Mouse (Mus musculus) thymus, adult 18-20 months (tissue): ENCODE data around the gene Eif3k.

Experiments used
- DNase-seq, 2 experiments: peaks; one replicate each; pipeline ENCODE4 v3.0.0; 2022; ENCODE audit warnings: mixed read lengths in 2 of 2

Gene Eif3k

DNA sequence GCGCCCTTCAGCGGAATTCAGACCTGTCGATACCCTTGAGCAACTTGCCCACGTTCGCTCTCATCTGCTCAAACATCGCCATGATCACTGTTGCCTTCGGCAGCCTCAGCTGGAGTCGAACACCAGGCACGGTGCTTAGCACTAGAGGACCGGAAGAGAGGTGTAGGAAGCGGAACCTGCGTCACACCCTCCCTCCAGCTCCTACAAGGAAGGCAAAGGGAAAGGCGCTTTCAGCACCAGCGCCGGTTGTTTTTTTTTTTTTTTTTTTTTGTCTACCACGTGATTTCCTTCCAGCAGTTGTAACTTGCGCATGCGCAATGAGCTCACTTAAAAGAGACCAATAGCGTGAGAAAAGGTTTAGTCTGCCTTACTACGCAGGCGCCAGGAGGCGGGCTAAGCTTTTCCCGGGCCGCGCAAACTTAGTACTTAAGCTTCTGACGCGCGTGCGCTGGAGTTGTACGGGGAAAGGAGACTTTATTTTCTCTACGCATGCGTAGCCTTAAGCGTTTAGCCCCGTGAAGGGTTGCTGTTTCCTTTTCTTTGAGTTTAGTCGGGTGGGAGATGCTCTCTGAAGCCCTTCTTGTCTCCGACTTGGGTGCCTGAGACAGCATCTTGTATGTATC lies at the start of gene Eif3k, which contains the start of gene Map4k1:
TSS of gene Eif3k (minus strand) at position 214 of the 623 bp plus-strand sequence.
TSS of gene Map4k1 (plus strand) at position 400 of the 623 bp plus-strand sequence.
- peak; percentile 95 to 98 for DNase-seq

DNA sequence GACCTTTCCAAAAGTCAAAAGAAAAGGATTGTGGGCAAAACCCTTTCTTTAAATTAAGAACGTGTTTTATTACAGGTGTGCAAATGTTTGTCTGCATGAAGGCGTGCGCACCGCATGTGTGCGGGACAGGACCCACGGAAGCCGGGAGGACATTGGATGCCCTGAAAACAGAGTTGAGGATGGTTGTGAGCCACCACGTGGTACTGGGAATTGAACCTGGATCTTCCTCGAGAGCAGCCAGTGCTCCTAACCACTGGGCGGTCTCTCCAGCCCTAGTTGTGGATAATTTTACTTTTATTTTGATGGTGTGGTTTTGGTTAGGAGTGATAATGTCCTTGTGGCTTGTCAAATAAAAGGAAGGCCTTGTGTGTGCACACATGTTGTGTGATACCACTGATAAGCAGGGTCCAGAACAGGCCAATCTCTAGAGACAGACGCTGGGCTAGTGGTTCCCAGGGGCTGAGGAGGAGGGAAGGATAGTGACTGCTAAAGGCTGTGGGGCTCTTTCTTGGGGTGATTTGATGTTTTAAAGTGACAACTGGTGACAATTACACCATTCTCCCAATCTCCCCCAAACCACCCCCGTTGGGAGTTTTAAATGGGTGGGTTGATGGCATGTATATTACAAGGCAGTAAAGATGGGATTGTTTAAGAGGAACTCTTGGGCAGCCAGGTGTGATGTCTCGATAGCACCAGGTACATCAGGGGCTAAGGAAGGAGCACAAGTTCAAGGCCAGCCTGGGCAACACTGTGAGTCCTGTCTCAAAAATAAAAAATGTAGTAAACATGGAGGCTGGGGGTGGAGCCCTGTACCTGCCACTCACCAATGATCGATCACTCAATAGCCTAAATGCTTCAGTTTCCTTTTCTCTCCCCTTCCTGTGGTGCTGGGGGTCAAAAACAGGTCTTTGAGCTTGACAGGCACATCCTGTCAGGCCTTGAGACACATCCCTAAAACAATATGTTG lies 48.3 kb upstream of the Eif3k start:
- no peak for DNase-seq

DNA sequence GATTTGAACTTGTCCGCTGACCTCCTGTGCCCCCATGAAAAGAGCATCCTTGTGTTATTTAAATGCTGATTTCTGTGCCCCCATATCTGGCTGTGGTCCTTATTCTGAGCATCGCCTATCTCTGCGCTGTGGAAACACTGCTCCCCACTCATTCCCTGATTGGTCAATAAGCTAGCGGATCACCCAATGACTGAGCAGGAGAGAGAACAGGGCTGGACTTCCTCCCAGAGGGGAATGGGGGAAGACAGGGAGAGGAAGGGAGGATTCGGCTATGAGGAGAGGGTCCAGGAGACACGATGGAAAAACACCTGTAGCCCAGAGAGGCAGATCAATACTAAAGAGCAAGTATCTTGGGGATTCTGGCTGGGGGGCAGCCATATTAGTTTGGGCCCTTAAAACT lies 47.1 kb upstream of the Eif3k start:
- no peak for DNase-seq

DNA sequence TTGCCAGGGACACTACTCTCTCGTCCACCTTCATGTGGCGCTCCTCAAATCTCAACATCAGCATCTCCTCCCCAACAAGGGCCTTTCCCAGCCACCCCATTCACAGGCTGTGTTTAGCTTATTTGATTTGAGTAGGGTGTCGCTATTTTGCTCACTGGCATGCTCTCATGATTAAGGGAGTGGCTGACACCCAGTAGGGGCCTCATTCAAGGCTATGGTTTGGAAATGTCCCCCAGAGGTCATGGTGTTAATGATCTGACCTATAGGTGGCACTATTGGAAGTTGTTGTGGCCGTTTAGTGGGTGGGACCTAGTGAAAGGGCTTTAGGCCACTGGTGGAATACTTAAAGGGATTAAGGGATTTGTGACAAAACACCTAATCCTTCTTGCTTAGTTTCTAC lies 45.1 kb upstream of the Eif3k start:
- DNase-seq = no peak

DNA sequence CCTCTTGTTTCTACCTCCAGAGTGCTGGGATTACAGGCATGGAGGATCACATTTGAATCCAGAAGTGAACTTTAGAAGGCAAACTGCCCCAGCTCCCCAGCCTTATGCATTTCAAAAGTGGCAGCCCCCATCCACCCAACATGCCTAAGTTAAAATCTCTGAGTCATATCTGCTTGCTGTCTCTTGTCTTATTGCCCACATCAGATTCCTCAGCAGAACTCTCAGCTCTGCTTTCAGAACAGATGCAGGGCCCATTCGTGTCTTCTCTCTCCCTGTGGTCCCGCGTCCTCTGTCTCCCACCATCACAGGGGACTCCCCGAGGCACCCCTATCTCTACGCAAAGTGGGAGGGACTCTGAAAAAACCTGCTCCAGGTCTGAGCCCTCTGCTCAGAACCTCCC lies 44.5 kb upstream of the Eif3k start:
- no peak for DNase-seq

DNA sequence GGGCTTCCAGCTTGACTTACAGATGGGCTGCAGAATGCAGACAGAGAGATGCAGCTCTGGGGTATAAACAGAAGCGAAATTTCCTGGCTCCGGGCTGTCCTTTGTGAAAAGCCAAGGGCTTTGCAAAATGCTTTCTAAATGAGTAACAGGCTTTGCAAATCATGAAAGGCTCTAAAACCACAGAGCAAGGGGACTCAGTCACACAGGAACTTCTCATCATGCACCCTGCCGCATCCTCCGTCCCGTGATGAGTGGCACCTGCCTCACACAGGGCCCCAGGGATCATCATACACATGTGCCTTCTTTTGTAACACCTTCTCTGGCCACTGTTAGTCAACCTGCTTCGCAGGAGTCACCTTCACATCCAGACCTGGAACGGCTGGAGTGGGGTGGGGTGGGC lies 43.9 kb upstream of the Eif3k start:
- no peak for DNase-seq

DNA sequence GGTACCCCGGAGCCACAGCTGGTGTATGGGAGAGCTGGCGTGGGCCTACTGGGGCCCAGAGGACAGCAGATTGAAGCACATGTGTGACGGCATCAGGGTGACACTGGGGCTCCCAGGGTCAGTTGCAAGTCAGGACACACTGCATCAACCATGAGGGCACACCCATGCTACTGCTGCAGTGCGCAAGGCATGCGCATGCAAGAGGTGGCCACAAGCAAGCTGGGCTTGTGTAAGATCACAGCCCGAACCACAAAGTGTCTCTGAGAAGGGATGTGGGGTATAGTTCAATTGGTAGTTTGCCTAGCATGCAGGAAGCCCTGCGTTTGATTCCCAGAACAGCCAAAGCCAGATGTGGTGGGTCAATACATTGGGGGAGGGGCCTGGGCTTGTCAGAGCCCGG lies 41.9 kb upstream of the Eif3k start:
- no peak for DNase-seq

DNA sequence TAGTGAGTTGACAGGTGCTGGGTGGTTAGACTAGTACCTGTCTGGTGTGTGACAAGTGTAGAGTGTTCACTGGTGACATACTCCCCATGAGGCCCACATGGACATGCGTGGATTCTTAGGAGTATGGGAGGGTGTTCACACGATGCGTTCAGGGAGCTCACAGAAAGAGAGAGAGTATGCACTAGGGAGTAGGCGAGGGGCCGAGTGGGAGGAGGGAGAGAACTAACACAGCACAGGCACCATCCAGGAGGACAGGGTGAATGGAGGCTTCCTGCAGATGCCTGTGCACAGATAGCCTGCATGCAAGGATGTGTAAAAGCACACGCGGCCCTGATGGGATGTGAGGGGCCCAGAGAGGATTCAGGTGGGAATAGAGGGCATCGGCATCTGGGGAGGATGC lies 40.8 kb upstream of the Eif3k start:
- DNase-seq = no peak

DNA sequence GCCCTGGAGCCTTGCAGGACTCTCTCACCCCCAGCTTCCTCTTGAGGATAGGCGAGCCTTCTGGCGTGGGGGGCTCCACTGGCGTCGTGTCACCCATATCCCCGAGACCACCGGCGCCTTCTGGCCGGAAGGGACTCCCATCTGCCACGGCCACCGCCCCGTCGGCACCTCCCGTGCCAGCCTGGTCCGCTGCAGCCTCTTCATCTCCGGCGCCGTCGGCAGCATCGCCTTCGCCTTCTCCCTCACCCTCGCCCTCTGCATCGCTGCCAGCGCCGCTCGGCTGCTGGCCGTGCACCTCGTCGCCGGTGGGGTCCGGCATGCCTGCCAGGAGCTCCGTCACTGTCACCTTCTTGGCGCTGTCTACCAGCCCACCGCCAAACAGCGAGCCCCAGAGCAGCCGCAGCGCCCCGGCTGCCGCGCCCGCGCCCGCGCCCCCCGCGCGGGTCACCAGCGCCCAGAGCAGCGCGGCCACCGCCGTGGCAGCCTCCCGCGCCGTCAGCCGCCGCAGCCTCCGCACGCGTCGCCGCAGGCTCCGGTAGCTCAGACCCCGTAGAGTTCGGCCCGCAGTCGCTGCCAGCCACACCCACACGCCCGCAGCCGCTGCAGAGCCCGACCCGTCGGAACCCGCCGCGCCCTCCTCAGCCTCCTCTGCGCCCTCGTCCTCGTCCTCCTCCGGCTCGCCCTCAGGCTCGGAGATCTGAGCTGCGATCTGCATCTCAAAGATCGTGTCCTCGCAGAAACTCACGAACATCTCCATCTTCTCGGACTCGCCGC lies 38.0 kb upstream of the Eif3k start:
- no peak for DNase-seq

DNA sequence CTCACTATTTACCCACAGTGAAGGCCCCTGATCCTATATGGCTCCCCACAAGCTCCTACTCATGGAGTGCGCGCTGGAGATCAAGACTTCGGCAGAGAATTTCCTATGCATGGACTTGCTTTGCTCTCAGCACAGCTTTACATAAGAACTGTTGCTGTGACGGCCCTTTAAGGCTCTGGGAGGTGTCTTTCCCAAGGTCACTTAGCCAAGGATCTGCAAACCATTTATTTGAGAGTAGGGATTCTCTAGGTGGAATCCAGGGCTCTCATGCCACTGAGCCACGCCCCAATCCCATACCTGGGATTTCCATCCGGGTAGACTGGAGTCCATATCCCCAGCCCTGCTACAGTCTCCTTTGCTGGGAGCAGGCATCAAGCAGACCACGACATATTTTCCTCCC lies 35.6 kb upstream of the Eif3k start:
- DNase-seq = no peak

DNA sequence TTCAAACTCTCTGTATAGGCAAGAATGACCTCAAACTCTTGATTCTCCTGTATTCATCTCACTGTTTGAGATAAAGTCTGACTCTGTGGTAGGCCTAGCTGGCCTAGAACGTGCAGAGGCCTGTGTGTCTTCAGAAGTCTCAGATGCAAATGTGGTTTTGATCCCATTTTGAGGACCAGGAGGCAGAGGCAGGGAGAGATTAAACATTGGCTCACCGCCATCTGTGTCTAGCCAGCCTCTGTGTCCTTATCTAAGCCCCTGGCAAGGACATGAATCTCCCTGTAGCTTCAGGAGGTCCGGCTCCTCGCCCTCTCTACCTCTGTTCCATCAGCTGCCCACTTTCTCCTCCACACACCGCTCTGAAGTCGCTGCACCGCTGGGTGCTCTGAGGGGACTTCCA lies 34.8 kb upstream of the Eif3k start:
- DNase-seq = no peak

DNA sequence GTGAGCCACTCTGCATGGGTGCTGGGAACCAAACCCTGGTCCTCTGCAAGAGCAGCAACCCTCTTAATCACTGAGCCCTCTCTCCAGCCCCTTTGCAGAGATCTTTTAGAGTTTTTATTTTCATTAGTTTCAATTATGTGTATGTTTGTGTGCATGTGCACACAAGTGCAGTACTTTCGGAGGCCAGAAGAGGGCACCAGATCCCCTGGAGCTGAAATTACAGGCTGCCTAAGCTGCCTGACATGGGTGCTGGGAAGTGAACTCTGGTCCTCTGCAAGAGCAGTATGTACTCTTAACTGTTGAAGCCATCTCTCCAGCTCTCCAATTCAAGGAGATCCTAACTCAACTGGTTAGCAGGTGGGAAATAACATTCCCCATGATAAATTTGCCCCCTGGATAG lies 33.3 kb upstream of the Eif3k start:
- DNase-seq = no peak

DNA sequence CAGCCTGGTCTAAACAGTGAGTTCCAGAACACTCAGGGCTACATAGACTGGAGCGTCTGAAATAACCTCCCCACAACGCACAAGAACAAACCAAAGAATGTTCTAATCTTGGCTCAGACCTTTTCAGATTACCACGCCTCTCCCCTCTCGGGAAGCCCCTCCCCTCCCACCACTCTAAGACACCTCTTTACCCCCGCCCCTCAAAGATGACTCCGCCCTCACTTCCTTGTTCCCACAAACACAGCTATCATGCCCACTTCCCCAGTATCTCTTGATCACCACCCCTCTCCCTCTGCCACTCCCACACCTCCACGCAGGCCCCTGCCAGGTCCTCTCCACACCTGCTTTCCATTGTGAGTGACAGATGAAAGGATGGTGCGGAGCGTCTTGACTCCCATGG lies 27.1 kb upstream of the Eif3k start:
- peak in 1 of 2 experiments; percentile 35 for DNase-seq

DNA sequence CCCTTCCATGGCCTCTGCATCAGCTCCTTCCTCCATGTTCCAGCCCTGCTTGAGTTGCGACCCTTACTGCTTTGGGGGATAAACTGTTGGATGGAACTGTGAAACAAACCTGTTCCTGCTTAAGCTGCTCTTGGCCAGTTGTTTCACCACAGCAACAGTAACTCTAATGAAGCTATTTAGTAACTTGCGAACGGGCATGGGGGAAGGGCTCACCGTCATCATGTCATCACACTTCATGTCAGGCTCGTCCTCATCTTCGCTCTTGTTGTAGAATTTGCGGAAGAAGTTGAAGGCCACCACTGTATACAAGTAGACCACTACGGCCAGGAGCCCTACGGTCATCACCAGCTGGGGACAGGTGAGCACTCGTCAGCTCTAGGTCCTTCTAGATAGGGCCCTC lies 26.5 kb upstream of the Eif3k start:
- no peak for DNase-seq

DNA sequence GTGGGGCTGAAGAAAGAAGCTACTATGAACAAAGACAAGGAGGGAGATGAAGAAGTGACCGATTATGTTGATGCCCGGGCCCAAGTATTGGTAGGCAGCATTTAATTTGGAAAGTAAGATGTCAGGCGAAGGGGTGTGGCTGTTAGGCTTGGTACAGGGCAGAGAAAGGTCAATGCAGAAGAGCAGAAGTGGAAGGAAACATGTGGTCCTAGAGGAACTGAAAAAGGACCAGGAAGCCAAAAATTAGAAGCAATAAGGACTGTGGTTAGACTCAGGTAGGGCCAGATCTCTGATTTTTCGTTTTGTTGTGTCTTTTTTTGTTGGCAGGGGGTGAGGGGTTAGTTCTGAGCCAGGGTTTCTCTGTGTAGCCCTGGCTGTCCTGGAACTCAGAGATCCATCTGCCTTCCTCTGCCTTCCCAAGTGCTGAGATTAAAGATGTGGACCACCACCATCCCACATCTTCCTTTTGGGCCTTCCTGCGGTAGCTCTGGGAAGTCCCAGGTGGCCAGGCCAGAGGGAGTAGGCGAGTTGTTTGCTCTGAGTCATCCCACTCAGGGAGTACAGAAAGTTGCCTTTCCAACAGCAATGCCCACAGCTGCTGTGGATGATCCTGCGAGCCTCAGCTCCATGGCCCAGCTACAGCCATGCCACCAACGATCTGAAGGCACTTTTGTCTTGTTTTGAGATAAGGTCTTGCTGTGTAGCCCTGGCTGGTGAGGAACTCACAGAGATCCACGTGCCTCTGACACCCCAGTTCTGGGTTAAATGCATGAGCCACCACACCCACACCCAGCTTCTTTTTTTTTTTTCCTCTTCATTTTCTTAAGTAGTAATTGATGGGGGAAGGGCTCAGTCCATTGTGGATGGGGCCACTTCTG lies 25.8 kb upstream of the Eif3k start:
- no peak for DNase-seq

DNA sequence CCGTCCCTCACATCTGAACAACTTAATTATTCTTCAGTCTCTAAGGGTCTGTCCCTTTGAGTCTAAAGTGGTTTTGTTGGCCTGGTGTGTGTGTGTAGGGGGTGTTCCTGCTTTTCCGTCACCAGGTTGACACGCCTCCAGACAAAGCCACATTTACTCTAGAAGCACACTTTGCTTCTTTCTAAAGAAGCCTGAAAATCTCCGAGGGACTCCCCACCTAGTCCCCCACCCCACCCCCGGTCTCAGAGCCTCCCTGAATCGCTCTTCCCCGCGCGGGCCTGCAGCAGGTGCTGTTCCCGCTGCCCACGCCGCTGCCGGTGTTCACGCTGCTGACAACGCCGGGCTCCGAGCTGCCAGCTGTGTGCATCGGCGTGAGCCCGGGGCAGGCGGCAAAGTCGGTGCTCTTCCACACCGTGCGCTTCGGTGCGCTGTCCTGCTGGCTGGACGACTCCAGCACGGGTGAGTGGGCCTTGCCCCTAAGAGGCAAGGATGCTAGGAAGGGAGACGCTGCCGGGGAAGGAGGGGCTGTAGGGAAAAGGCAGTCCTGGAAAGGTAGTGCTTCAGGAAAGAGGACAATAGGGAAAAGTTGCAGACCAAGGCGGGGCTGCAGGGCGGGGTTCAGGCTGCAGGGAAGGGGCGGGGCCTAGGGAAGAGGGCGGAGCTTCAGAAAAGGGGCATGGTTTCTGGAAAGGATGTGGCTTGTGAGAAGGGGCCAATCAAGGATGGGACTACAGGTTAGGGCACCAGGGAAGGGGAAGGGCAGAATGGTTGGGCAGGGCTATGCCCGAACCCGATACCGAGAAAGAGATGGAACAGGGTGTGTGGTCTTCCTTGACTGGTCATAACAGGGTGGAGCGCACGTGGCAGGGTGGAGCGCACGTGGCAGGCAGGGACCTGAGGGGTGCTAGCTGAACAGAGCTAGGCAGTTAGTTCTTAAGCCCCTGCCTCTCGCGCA lies 19.3 kb upstream of the Eif3k start:
- peak; percentile 65 to 75 for DNase-seq

DNA sequence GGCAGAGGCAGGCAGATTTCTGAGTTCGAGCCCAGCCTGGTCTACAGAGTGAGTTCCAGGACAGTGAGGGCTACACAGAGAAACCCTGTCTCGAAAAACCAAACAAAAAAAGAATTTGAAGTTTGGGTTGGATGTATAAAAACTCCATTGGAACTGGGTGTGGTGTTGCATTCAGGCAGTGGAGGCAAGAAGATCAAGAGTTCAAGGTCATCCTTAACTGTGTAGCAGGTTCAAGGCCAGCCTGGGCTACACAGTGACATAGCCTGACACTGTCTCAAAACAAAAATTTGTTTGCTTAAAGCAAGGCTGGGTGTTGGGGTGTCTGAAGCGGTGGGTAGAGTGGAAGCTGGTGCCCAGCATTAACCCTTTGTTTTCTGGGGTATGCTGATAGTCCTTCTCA lies 11.7 kb upstream of the Eif3k start:
- no peak for DNase-seq

DNA sequence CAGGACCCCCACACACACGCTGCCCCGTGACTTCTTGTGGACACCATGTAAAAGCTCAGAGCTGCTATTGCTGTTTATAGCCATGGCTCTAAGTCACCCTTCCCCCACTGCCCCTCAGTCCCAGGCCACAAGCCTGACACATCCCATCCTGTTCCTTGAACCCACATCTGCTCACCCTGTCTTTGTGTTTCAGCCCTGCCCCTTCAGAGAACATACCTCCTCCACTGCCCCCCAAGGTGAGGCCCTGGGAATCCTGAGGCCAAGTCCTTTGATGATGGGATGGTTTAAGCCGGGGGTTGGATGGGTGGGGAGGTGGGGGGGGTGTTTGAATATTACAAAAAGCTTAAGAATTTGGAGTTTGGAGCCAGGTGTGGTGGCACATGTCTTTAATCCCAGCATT lies 11.3 kb upstream of the Eif3k start:
- DNase-seq = no peak

DNA sequence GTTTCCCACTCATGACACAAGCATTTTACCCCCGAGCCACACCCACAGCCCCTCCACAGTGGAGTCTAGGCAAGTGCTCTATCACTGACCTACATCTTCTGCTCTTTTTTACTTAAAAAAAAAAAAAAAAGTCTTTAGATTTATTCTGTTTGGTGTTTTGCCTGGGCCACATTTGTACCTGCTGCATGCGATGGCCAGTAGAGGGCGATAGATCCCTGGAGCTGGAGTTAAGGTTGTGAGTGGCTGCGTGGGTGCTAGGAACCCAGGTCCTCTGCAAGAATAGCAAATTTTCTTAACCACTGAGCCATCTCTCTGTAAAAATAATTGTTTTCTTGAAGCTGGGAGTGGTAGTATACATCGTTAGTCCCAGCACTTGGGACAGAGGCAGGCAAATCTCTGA lies 10.0 kb upstream of the Eif3k start:
- DNase-seq = no peak

DNA sequence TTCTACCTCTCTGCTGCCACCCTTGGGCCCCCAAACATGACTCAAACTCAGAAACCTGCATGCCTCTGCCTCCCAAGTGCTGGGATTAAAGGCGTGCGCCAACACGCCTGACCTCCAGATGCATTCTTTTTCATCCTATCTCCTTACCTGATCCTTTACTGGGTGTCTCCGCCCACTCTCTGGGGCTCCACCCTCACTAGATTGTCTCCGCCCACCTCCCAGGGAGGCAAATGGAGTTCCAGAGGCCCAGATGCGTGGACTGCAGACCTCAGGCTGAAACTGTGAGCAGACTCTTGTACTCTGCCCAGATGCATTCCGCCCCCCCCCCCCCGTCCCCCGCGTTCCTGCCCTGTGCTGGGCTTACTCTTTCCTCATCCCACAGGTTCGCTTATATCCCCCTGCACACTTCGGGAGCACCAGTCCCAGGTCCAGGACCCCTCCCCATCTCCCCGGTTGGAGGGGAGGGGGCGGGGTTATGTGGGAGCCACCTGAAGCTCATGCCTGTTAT lies 9.2 kb upstream of the Eif3k start:
- DNase-seq = no peak

DNA sequence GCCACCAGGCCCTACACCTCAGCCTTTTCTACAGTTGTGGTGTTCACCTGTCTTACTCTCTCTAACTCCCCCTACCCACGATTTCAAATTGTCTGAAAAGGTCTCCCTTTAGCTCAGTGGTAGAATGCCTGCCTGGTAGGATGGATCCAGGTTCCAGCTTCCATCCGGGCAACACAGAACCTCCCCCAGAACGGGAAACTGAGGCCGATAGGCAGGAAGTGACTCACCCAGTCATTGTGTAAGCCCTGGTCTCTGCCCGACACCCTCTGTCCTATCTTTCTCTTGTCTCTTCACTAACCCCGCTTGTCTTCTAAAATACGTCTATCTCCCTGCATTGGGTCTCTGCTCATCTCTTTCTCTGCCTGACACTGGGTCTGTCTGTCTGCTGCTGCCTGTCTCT lies 3.5 kb upstream of the Eif3k start:
- no peak for DNase-seq
